9 mouse cellular contexts compared by ENCODE assay signal in the genomic region with DNA sequence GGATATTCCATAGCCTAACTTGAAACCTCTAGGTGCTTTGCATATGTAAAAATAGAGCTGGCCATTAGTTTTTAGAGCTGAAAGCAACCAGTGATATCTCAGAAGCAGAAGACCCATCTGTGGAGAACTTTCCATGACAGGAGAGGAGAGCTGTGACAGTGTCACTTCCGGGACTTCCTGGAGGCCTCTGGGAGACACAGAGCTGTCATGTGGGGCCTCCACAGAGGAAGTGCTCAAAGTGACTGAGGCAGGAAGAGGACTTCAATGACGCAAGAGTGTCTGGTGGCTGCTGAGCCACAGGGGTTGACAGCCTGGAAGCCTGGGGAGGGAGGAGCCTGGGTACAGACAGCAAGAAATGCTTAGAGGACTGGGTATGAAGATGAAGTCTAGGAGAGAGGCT. TPM values are rescaled to one million over a fixed set of nuclear protein-coding genes. Genes with fewer than 3 reads are reported as not detected.
DNase-seq lines count a peak whose midpoint lies in the region; ATAC-seq and TF ChIP-seq lines count a peak whose summit lies in the region.
"Had no signal": no experiment of that assay in that cellular context is flagged by ENCODE, and none has a peak within 500 bp of the region (broad histone marks: within the 10 kb centered on the region; RNA-seq: fewer than 3 reads in every experiment).

No protein-coding gene starts in this region.

- no peak for TF ChIP-seq CTCF in bone marrow, adult 2 months (IDR thresholded peaks at IDR 0.05; ENCODE audit: control insufficient read depth, insufficient read depth, low read length)
- no peak for TF ChIP-seq CTCF in kidney, adult 2 months (conservative IDR thresholded peaks at IDR 0.05; ENCODE audit: insufficient read depth, insufficient read length, low read depth, low read length)

- DNase-seq in CD4-positive, CD25-positive, alpha-beta regulatory T cell, adult 2 months (ENCODE audit: low read depth, low spot score), result peak; percentile 95
- DNase-seq in kidney, adult 2 months, result peak; percentile 82
- DNase-seq in lung, postnatal 4 days, result peak; percentile 77 to 83
- peak; percentile 85 for DNase-seq in thymus, postnatal 14 days
- no peak for DNase-seq in hindbrain, embryonic 14.5 days (ENCODE audit: low spot score)
- no peak for DNase-seq in left cerebral cortex, adult 8-10 months (ENCODE audit: low spot score in 2 of 2)
- no peak for DNase-seq in frontal cortex, adult 2 months (ENCODE audit: extremely low spot score in 1 of 2, low spot score in 1 of 2)

- H3K36me3 ChIP-seq in kidney, adult 2 months (ENCODE audit: control insufficient read depth, insufficient read depth, low read length), result no peaks in the 10 kb centered on the region
- H3K36me3 ChIP-seq in hindbrain, embryonic 14.5 days (replicated peaks; ENCODE audit: control insufficient read depth, insufficient read depth), result no peaks in the 10 kb centered on the region

- H3K4me3 ChIP-seq in bone marrow, adult 2 months (replicated peaks; ENCODE audit: control insufficient read depth, low read depth, low read length), result no peak overlapping the region
- H3K4me3 ChIP-seq in kidney, adult 2 months (ENCODE audit: insufficient read depth, low read depth, low read length), result no peak overlapping the region
- no peak overlapping the region for H3K4me3 ChIP-seq in hindbrain, embryonic 14.5 days (replicated peaks; ENCODE audit: low read length)
- H3K4me3 ChIP-seq: myocyte had no signal

- no peak overlapping the region for H3K9ac ChIP-seq in hindbrain, embryonic 14.5 days

- H3K27me3 ChIP-seq in kidney, adult 2 months (replicated peaks; ENCODE audit: control insufficient read depth, insufficient read depth, low read length), result no peaks in the 10 kb centered on the region
- H3K27me3 ChIP-seq in hindbrain, embryonic 14.5 days (ENCODE audit: control insufficient read depth, insufficient read depth, low read length), result no peaks in the 10 kb centered on the region

- TF ChIP-seq POLR2A in bone marrow, adult 2 months (IDR thresholded peaks at IDR 0.05; ENCODE audit: borderline replicate concordance, control insufficient read depth, low read depth, low read length), result no peak
- TF ChIP-seq POLR2A in kidney, adult 2 months (IDR thresholded peaks at IDR 0.05; ENCODE audit: low read depth, low read length), result no peak

- H3K4me1 ChIP-seq in bone marrow, adult 2 months (ENCODE audit: control insufficient read depth, insufficient read depth, low read length), result peaks cover 27% of the 10 kb centered on the region
- H3K4me1 ChIP-seq in kidney, adult 2 months (ENCODE audit: control insufficient read depth, insufficient read depth, low read length), result 0 out of 2 replicates have a peak, but pooled peaks cover 4% of the 10 kb centered on the region
- H3K4me1 ChIP-seq in hindbrain, embryonic 14.5 days (replicated peaks; ENCODE audit: control insufficient read depth, insufficient read depth, low read length), result no peaks in the 10 kb centered on the region

- 4% methylated on average over 2 of the region's 2 CpGs for WGBS in bone marrow, adult 2 months
- 63% methylated on average over 2 of the region's 2 CpGs for WGBS in kidney, adult 2 months
- WGBS in hindbrain, embryonic 14.5 days, result 72% methylated on average over 2 of the region's 2 CpGs

- no peaks in the 10 kb centered on the region for H3K9me3 ChIP-seq in hindbrain, embryonic 14.5 days (ENCODE audit: control insufficient read depth, low read length)

- H3K27ac ChIP-seq in bone marrow, adult 2 months (ENCODE audit: control insufficient read depth, insufficient read depth, low read depth, low read length, poor library complexity), result peak overlapping the region; percentile 53
- peak overlapping the region; percentile 47; the same call in 1 of the 2 replicates for H3K27ac ChIP-seq in kidney, adult 2 months (ENCODE audit: insufficient read depth, low read depth, low read length)
- H3K27ac ChIP-seq in hindbrain, embryonic 14.5 days, result no peak overlapping the region

- H3K4me2 ChIP-seq in hindbrain, embryonic 14.5 days (replicated peaks), result no peak overlapping the region

- no peak for ATAC-seq in hindbrain, embryonic 14.5 days (ENCODE audit: low FRiP score)

RNA-seq across cellular contexts. Expression of gene Inpp5d, which starts 6.2 kb away (rescaled TPM):
- 47.2 and 80.4 TPM in 2 replicates for polyA plus RNA-seq in bone marrow, adult 2 months (2011; ENCODE audit: insufficient read depth, insufficient read length, low replicate concordance, missing spikeins)
- polyA plus RNA-seq in kidney, adult 2 months (2012; rRNA removed), result 18.6 and 20.0 TPM in 2 replicates
- 3.4 and 4.6 TPM in 2 replicates for polyA plus RNA-seq in hindbrain, embryonic 14.5 days (2014; fragmentation: Nextera tagmentation; extraction: Ambion mirVana)
- total RNA-seq in left cerebral cortex, adult 8-10 months (2022), result 10 to 100 TPM; 21.6 to 40.6 (median 29.6) TPM
- polyA plus RNA-seq in frontal cortex, adult 2 months (2012; rRNA removed), result 13.1 and 19.8 TPM in 2 replicates

RNA-seq across cellular contexts. Expression of gene Ngef, which starts 52.7 kb away (rescaled TPM):
- not detected in 2 replicates for polyA plus RNA-seq in bone marrow, adult 2 months (2011; ENCODE audit: insufficient read depth, insufficient read length, low replicate concordance, missing spikeins)
- polyA plus RNA-seq in kidney, adult 2 months (2012; rRNA removed), result 38.1 and 39.3 TPM in 2 replicates
- 15.4 and 19.0 TPM in 2 replicates for polyA plus RNA-seq in hindbrain, embryonic 14.5 days (2014; fragmentation: Nextera tagmentation; extraction: Ambion mirVana)
- 100 to 1,000 TPM; 351 to 426 (median 388) TPM for total RNA-seq in left cerebral cortex, adult 8-10 months (2022)
- polyA plus RNA-seq in frontal cortex, adult 2 months (2012; rRNA removed), result 177 and 210 TPM in 2 replicates

Comparison
In these comparisons a context has a peak if more than half of its experiments do, and no peak if none do; other contexts are left out.
1. DNase-seq: peak in CD4-positive, CD25-positive, alpha-beta regulatory T cell, adult 2 months (single experiment), kidney, adult 2 months (single experiment), lung, postnatal 4 days (2 of 2) and thymus, postnatal 14 days (single experiment); none in hindbrain, embryonic 14.5 days (single experiment), left cerebral cortex, adult 8-10 months (0 of 2) and frontal cortex, adult 2 months (0 of 2).
2. RNA of gene Ngef, which starts 52.7 kb away (polyA plus RNA-seq): 177 to 210 TPM in frontal cortex, adult 2 months, 38.1 to 39.3 TPM in kidney, adult 2 months and 15.4 to 19.0 TPM in hindbrain, embryonic 14.5 days; not detected in bone marrow, adult 2 months; every median in the first group is over 10 times any median in the second.